Mouse (Mus musculus): Measurements from ENCODE around the gene Klhl5. TPM values are rescaled to one million over a fixed set of nuclear protein-coding genes. Genes with fewer than 3 reads are reported as not detected.

The Klhl5 gene
- polyA plus RNA-seq, 1 experiment from 2014 or later: 27.2 TPM

- 73% methylated on average over 11 of the region's 11 CpGs for WGBS
- Histone ChIP-seq H3K4me3 (no peak overlapping the region), H3K4me2 (replicated peaks) (no peak overlapping the region), H3K36me3 (no peaks in the 10 kb centered on the region), H3K9ac (replicated peaks) (no peak overlapping the region), H3K9me3 (no peaks in the 10 kb centered on the region), H3K4me1 (peaks cover 8% of the 10 kb centered on the region), H3K27me3 (no peaks in the 10 kb centered on the region), H3K27ac (replicated peaks) (no peak overlapping the region)
- no peak for ATAC-seq (ENCODE audit: low FRiP score, low read depth)
These were observed 69.7 kb downstream of the Klhl5 start for GRCm38 (mm10) chr5:65177026-65177514.

GRCm38 (mm10) chr5:65178477-65178876 is 71.1 kb downstream of the Klhl5 start:
- WGBS: 95% methylated on average over 9 of the region's 9 CpGs
- Histone ChIP-seq H3K27ac (replicated peaks) (no peak overlapping the region), H3K4me3 (no peak overlapping the region), H3K9ac (replicated peaks) (no peak overlapping the region), H3K36me3 (no peaks in the 10 kb centered on the region), H3K27me3 (no peaks in the 10 kb centered on the region), H3K4me2 (replicated peaks) (no peak overlapping the region), H3K4me1 (peaks cover 8% of the 10 kb centered on the region), H3K9me3 (no peaks in the 10 kb centered on the region)
- ATAC-seq (ENCODE audit: low FRiP score, low read depth): no peak

GRCm38 (mm10) chr5:65181160-65181793 is 73.9 kb downstream of the Klhl5 start:
- no peak overlapping the region for H3K4me2 ChIP-seq (replicated peaks)
- peaks cover 8% of the 10 kb centered on the region for H3K4me1 ChIP-seq
- H3K9me3 ChIP-seq: no peaks in the 10 kb centered on the region
- H3K9ac ChIP-seq (replicated peaks): no peak overlapping the region
- ATAC-seq (ENCODE audit: low FRiP score, low read depth): no peak
- no peak overlapping the region for H3K4me3 ChIP-seq
- H3K36me3 ChIP-seq: no peaks in the 10 kb centered on the region
- 78% methylated on average over 21 of the region's 21 CpGs for WGBS
- H3K27me3 ChIP-seq: no peaks in the 10 kb centered on the region
- H3K27ac ChIP-seq (replicated peaks): 0 out of 2 replicates have a peak overlapping the region, but pooled peaks have one; percentile 30

- H3K4me1 ChIP-seq: peaks cover 8% of the 10 kb centered on the region; the same call in 1 of the 2 replicates
- H3K4me3 ChIP-seq: no peak overlapping the region
- no peak for ATAC-seq (ENCODE audit: low FRiP score, low read depth)
- 77% methylated on average over 4 of the region's 4 CpGs for WGBS
- H3K36me3 ChIP-seq: no peaks in the 10 kb centered on the region
- no peak overlapping the region; the same call in 1 of the 2 replicates for H3K27ac ChIP-seq (replicated peaks)
- no peak overlapping the region for H3K4me2 ChIP-seq (replicated peaks)
- H3K9ac ChIP-seq (replicated peaks): no peak overlapping the region
- no peaks in the 10 kb centered on the region for H3K9me3 ChIP-seq
- no peaks in the 10 kb centered on the region for H3K27me3 ChIP-seq
These were observed 74.4 kb downstream of the Klhl5 start for GRCm38 (mm10) chr5:65181794-65182169.

- ATAC-seq (ENCODE audit: low FRiP score, low read depth): no peak
- H3K4me1 ChIP-seq: peaks cover 8% of the 10 kb centered on the region; the same call in 1 of the 2 replicates
- no peak overlapping the region for H3K27ac ChIP-seq (replicated peaks)
- no peak overlapping the region for H3K9ac ChIP-seq (replicated peaks)
- H3K27me3 ChIP-seq: no peaks in the 10 kb centered on the region
- 73% methylated on average over 1 of the region's 1 CpGs for WGBS
- no peaks in the 10 kb centered on the region for H3K9me3 ChIP-seq
- H3K4me2 ChIP-seq (replicated peaks): no peak overlapping the region
- H3K36me3 ChIP-seq: no peaks in the 10 kb centered on the region
- no peak overlapping the region for H3K4me3 ChIP-seq
These were observed 74.9 kb downstream of the Klhl5 start for GRCm38 (mm10) chr5:65182268-65182667.

GRCm38 (mm10) chr5:65191601-65192000 is 84.3 kb downstream of the Klhl5 start:
- H3K4me2 ChIP-seq (replicated peaks): no peak overlapping the region
- no peak overlapping the region for H3K27ac ChIP-seq (replicated peaks)
- WGBS: 89% methylated on average over 5 of the region's 5 CpGs
- no peaks in the 10 kb centered on the region for H3K36me3 ChIP-seq
- no peaks in the 10 kb centered on the region for H3K27me3 ChIP-seq
- no peak for ATAC-seq (ENCODE audit: low FRiP score, low read depth)
- no peak overlapping the region for H3K9ac ChIP-seq (replicated peaks)
- no peak overlapping the region for H3K4me3 ChIP-seq
- peaks cover 5% of the 10 kb centered on the region for H3K9me3 ChIP-seq
- H3K4me1 ChIP-seq: no peaks in the 10 kb centered on the region

GRCm38 (mm10) chr5:65194441-65194840 is 87.1 kb downstream of the Klhl5 start:
- no peak for ATAC-seq (ENCODE audit: low FRiP score, low read depth)
- WGBS: 93% methylated on average over 9 of the region's 9 CpGs
- H3K4me3 ChIP-seq: no peak overlapping the region
- peaks cover 5% of the 10 kb centered on the region for H3K9me3 ChIP-seq
- H3K27ac ChIP-seq (replicated peaks): no peak overlapping the region
- H3K4me1 ChIP-seq: peaks cover 2% of the 10 kb centered on the region; the same call in 1 of the 2 replicates
- H3K9ac ChIP-seq (replicated peaks): no peak overlapping the region
- no peak overlapping the region for H3K4me2 ChIP-seq (replicated peaks)
- H3K36me3 ChIP-seq: no peaks in the 10 kb centered on the region
- H3K27me3 ChIP-seq: 0 out of 2 replicates have a peak, but pooled peaks cover 3% of the 10 kb centered on the region

GRCm38 (mm10) chr5:65199346-65200128 is 92.2 kb downstream of the Klhl5 start, which contains the start of gene Wdr19:
TSS of gene Wdr19 (plus strand) at chr5:65199696.
- Histone ChIP-seq H3K27ac (replicated peaks) (peak within 1 kb of the TSS; percentile 71), H3K9me3 (no peaks in the 10 kb centered on the region), H3K27me3 (0 out of 2 replicates have a peak, but pooled peaks cover 3% of the 10 kb centered on the region), H3K4me3 (peak within 1 kb of the TSS; percentile 67), H3K9ac (replicated peaks) (peak within 1 kb of the TSS; percentile 65), H3K4me1 (peaks cover 10% of the 10 kb centered on the region), H3K36me3 (peaks cover 6% of the 10 kb centered on the region; the same call in 1 of the 2 replicates), H3K4me2 (replicated peaks) (peak within 1 kb of the TSS; percentile 84)
- ATAC-seq (ENCODE audit: low FRiP score, low read depth): peak; percentile 99
- under 1% methylated on average over 37 of the region's 37 CpGs for WGBS

GRCm38 (mm10) chr5:65204726-65205125 is 97.4 kb downstream of the Klhl5 start:
- H3K4me2 ChIP-seq (replicated peaks): no peak overlapping the region
- 86% methylated on average over 2 of the region's 2 CpGs for WGBS
- no peaks in the 10 kb centered on the region for H3K27me3 ChIP-seq
- H3K4me3 ChIP-seq: no peak overlapping the region
- ATAC-seq (ENCODE audit: low FRiP score, low read depth): no peak
- no peaks in the 10 kb centered on the region for H3K9me3 ChIP-seq
- no peak overlapping the region for H3K27ac ChIP-seq (replicated peaks)
- peaks cover 18% of the 10 kb centered on the region; the same call in 1 of the 2 replicates for H3K36me3 ChIP-seq
- no peak overlapping the region for H3K9ac ChIP-seq (replicated peaks)
- peaks cover 8% of the 10 kb centered on the region for H3K4me1 ChIP-seq

- H3K9ac ChIP-seq (replicated peaks): no peak overlapping the region
- no peak overlapping the region for H3K4me3 ChIP-seq
- no peak for ATAC-seq (ENCODE audit: low FRiP score, low read depth)
- H3K4me2 ChIP-seq (replicated peaks): no peak overlapping the region
- no peaks in the 10 kb centered on the region for H3K4me1 ChIP-seq
- H3K9me3 ChIP-seq: no peaks in the 10 kb centered on the region
- no peaks in the 10 kb centered on the region for H3K36me3 ChIP-seq
- H3K27ac ChIP-seq (replicated peaks): no peak overlapping the region
- H3K27me3 ChIP-seq: no peaks in the 10 kb centered on the region
- WGBS: 19% methylated on average over 7 of the region's 7 CpGs
These were observed 106.0 kb downstream of the Klhl5 start for GRCm38 (mm10) chr5:65213321-65213720.
